Mouse (Mus musculus): Measurements from ENCODE around the gene Ifna2.

Ifna2 gene

GRCm38 (mm10) chr4:88653644-88654043 is 30.1 kb downstream of the Ifna2 start:
- no peak for DNase-seq (ENCODE audit: low spot score)

- no peak for DNase-seq (ENCODE audit: low spot score)
Observed at GRCm38 (mm10) chr4:88644359-88644758, 39.4 kb downstream of the Ifna2 start, which contains the start of gene Ifna13. Ifna13 (minus strand) TSS chr4:88644459.

- no peak for DNase-seq (ENCODE audit: low spot score)
Observed at GRCm38 (mm10) chr4:88642526-88642925, 41.2 kb downstream of the Ifna2 start.

- DNase-seq (ENCODE audit: low spot score): peak; percentile 96
Observed at GRCm38 (mm10) chr4:88641077-88641831, 42.5 kb downstream of the Ifna2 start.

- DNase-seq (ENCODE audit: low spot score): no peak
Observed at GRCm38 (mm10) chr4:88640704-88641076, 43.0 kb downstream of the Ifna2 start.

- DNase-seq (ENCODE audit: low spot score): no peak
Observed at GRCm38 (mm10) chr4:88634311-88634710, 49.4 kb downstream of the Ifna2 start, which contains the start of gene C87499. C87499 (minus strand) TSS chr4:88634411.
